Mouse (Mus musculus): ENCODE data around the gene Frem3.

The Frem3 gene

GRCm38 (mm10) chr8:80710670-80711400 is 100.0 kb downstream of the Frem3 start:
- DNase-seq (ENCODE audit: low spot score) = no peak

DNA sequence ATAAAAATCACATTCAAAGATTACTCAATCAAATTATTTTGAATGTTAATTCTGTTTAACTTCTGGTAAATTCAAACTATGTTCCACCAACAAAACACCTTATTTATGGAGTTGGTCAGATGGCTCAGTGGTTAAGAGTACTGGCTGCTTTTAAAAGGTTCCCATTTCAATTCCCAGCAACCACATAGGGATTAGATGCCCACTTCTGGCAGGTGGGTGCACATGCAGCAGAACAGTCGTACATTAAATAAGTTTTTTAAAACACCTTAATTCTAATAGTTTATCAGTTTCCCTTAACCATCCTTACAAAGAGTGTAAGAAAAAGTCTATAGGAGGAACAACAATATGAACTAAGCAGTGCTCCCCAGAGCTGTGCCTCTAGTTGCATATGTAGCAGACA is 103.6 kb downstream of the Frem3 start:
- DNase-seq (ENCODE audit: low spot score) = no peak

GRCm38 (mm10) chr8:80732326-80732725 is 121.4 kb downstream of the Frem3 start:
- no peak for DNase-seq (ENCODE audit: low spot score)

GRCm38 (mm10) chr8:80738046-80738387 is 127.1 kb downstream of the Frem3 start:
- DNase-seq (ENCODE audit: low spot score) = no peak

- peak; percentile 50 for DNase-seq (ENCODE audit: low spot score)
These were observed 127.7 kb downstream of the Frem3 start for GRCm38 (mm10) chr8:80738388-80739154.

- peak; percentile 96 for DNase-seq (ENCODE audit: low spot score)
These were observed 128.5 kb downstream of the Frem3 start, which contains the start of gene Smarca5 for GRCm38 (mm10) chr8:80739155-80739924. Gene Smarca5 (minus strand): TSS chr8:80739497.

- DNase-seq (ENCODE audit: low spot score) = no peak
These were observed 129.1 kb downstream of the Frem3 start for GRCm38 (mm10) chr8:80739932-80740331.
